In the genomic region with DNA sequence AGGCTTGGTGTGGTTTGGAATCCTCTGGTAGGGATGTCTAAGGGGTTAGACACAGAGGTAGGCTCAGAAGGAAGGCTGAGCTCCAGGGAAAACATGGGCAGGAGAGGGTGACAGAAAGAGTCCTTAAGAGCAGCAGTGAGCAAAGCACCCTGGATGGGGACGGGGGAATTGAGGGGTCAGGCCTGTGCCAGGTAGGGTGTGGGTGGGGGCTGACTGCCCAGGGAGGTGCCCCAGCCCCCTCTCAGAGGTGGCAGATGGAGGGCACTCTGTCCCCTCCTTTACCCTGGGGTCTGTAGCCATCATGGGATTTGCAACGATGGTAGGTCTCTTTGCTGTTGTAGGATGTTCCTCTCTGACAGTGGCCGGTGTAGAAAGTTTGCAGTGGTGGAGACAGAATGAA, we compare ENCODE assay signal across 18 mouse cellular contexts.
"Had no signal": no experiment of that assay in that cellular context is flagged by ENCODE, and none has a peak within 500 bp of the region (broad histone marks: within the 10 kb centered on the region; RNA-seq: fewer than 3 reads in every experiment).

No protein-coding gene starts in this region.

- H3K4me3 ChIP-seq: lung, embryonic 15.5 days; midbrain, embryonic 13.5 days; midbrain, embryonic 15.5 days; neural tube, embryonic 12.5 days; stomach, embryonic 15.5 days had no signal

- H3K4me2 ChIP-seq: lung, embryonic 15.5 days; midbrain, embryonic 11.5 days; midbrain, embryonic 13.5 days; midbrain, embryonic 15.5 days; neural tube, embryonic 12.5 days; stomach, embryonic 15.5 days had no signal

- H3K4me1 ChIP-seq: midbrain, embryonic 13.5 days; midbrain, embryonic 15.5 days; stomach, embryonic 15.5 days had no signal

- H3K9me3 ChIP-seq: lung, embryonic 15.5 days; megakaryocyte, embryonic 14.5 days; midbrain, embryonic 13.5 days; midbrain, embryonic 15.5 days; neural tube, embryonic 12.5 days; stomach, embryonic 15.5 days had no signal

- ATAC-seq: liver, postnatal 0 days; lung, postnatal 0 days; midbrain, embryonic 13.5 days; midbrain, embryonic 15.5 days had no signal

- H3K27ac ChIP-seq: lung, embryonic 15.5 days; macrophage; midbrain, embryonic 13.5 days; midbrain, embryonic 15.5 days; neural tube, embryonic 12.5 days; stomach, embryonic 15.5 days; stomach, postnatal 0 days had no signal

- H3K9ac ChIP-seq: liver, postnatal 0 days; lung, embryonic 15.5 days; midbrain, embryonic 13.5 days; midbrain, embryonic 15.5 days; neural tube, embryonic 12.5 days; stomach, embryonic 15.5 days had no signal

- DNase-seq: liver, postnatal 0 days; lung, adult 2 months; lung, postnatal 14 days; lung, postnatal 36 days; right cerebral cortex, postnatal 14 days; thymus, adult 2 months; thymus, postnatal 25 days; thymus, postnatal 4 days had no signal

- H3K27me3 ChIP-seq: lung, embryonic 15.5 days; megakaryocyte, embryonic 14.5 days; midbrain, embryonic 13.5 days; midbrain, embryonic 15.5 days; neural tube, embryonic 12.5 days; stomach, embryonic 15.5 days had no signal

- H3K36me3 ChIP-seq: midbrain, embryonic 13.5 days; midbrain, embryonic 15.5 days; neural tube, embryonic 12.5 days; stomach, embryonic 15.5 days had no signal
